Mouse (Mus musculus) liver, postnatal 0 days (tissue): ENCODE measurements around the gene Slx1b.

ENCODE experiments used
- CTCF ChIP-seq: sonication (generic); IDR thresholded peaks from 2 replicates; pipeline ENCODE4 v1.5.1; 2016; ENCODE audit warnings: antibody characterized with exemption, low read depth
- EP300 ChIP-seq: IDR thresholded peaks from 2 replicates; pipeline ENCODE4 v1.6.1; 2016; ENCODE audit warnings: antibody characterized with exemption, low read depth, mild to moderate bottlenecking

DNA sequence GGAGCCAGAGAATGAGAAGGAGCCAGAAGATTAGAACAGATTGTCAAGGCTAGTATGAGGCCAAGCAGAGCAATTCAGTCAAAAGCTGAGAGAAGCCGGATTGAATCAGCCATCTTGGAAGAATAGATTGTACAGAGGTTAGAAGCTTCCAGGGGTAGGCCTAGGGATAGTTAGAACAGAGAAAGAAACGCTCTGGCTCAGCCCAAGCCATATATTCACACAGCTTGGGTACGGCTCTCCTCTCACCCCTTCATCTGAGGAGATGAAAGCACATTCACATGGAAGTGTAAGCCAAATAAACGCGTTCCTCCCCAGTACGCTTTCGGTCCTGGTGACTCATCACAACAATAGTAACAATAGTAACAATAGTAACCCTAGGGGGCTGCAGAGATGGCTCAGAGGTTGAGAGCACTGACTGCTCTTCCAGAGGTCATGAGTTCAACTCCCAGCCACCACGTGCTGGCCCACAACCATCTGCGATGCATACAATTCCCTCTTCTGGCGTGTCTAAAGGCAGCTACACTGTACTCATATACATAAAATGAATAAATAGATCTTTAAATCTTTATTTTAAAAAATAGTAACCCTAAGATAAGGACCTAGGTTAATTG lies 1.0 kb downstream of the Slx1b start:
- TF ChIP-seq CTCF, result no peak
- TF ChIP-seq EP300, result no peak
